Mouse (Mus musculus): ENCODE measurements around the gene Slc16a10.
A peak's percentile ranks its signal among the peaks of the same experiment; 100 is the strongest.

Slc16a10 gene

GRCm38 (mm10) chr10:40141864-40142523, at the start of gene Slc16a10:
Gene Slc16a10, minus strand, starts transcription at chr10:40142258.
- DNase-seq (ENCODE audit: low read depth, low spot score), result peak; percentile 96

GRCm38 (mm10) chr10:40191338-40191979, 49.4 kb upstream of the Slc16a10 start:
- DNase-seq (ENCODE audit: low read depth, low spot score), result no peak

GRCm38 (mm10) chr10:40190871-40191270, 48.8 kb upstream of the Slc16a10 start:
- no peak for DNase-seq (ENCODE audit: low read depth, low spot score)

GRCm38 (mm10) chr10:40189689-40190088, 47.6 kb upstream of the Slc16a10 start:
- no peak for DNase-seq (ENCODE audit: low read depth, low spot score)

- no peak for DNase-seq (ENCODE audit: low read depth, low spot score)
Observed at GRCm38 (mm10) chr10:40188831-40189230, 46.8 kb upstream of the Slc16a10 start.

- no peak for DNase-seq (ENCODE audit: low read depth, low spot score)
Observed at GRCm38 (mm10) chr10:40185956-40186355, 43.9 kb upstream of the Slc16a10 start.

- DNase-seq (ENCODE audit: low read depth, low spot score), result no peak
Observed at GRCm38 (mm10) chr10:40180011-40180410, 38.0 kb upstream of the Slc16a10 start.

GRCm38 (mm10) chr10:40179142-40179541, 37.1 kb upstream of the Slc16a10 start:
- peak; percentile 27 for DNase-seq (ENCODE audit: low read depth, low spot score)

- no peak for DNase-seq (ENCODE audit: low read depth, low spot score)
Observed at GRCm38 (mm10) chr10:40177323-40177962, 35.4 kb upstream of the Slc16a10 start.

- DNase-seq (ENCODE audit: low read depth, low spot score), result no peak
Observed at GRCm38 (mm10) chr10:40172136-40172535, 30.1 kb upstream of the Slc16a10 start.

- DNase-seq (ENCODE audit: low read depth, low spot score), result no peak
Observed at GRCm38 (mm10) chr10:40171211-40171610, 29.2 kb upstream of the Slc16a10 start.

- no peak for DNase-seq (ENCODE audit: low read depth, low spot score)
Observed at GRCm38 (mm10) chr10:40170141-40170558, 28.1 kb upstream of the Slc16a10 start.

- DNase-seq (ENCODE audit: low read depth, low spot score), result no peak
Observed at GRCm38 (mm10) chr10:40169566-40169965, 27.5 kb upstream of the Slc16a10 start.

- DNase-seq (ENCODE audit: low read depth, low spot score), result no peak
Observed at GRCm38 (mm10) chr10:40169088-40169487, 27.0 kb upstream of the Slc16a10 start.

- no peak for DNase-seq (ENCODE audit: low read depth, low spot score)
Observed at GRCm38 (mm10) chr10:40164421-40165386, 22.6 kb upstream of the Slc16a10 start.

- DNase-seq (ENCODE audit: low read depth, low spot score), result no peak
Observed at GRCm38 (mm10) chr10:40163914-40164313, 21.9 kb upstream of the Slc16a10 start.

- no peak for DNase-seq (ENCODE audit: low read depth, low spot score)
Observed at GRCm38 (mm10) chr10:40163338-40163737, 21.3 kb upstream of the Slc16a10 start.

GRCm38 (mm10) chr10:40161701-40162255, 19.7 kb upstream of the Slc16a10 start:
- DNase-seq (ENCODE audit: low read depth, low spot score), result no peak

- DNase-seq (ENCODE audit: low read depth, low spot score), result no peak
Observed at GRCm38 (mm10) chr10:40161236-40161635, 19.2 kb upstream of the Slc16a10 start.

- DNase-seq (ENCODE audit: low read depth, low spot score), result no peak
Observed at GRCm38 (mm10) chr10:40152550-40152857, 10.4 kb upstream of the Slc16a10 start.

GRCm38 (mm10) chr10:40151852-40152549, 9.9 kb upstream of the Slc16a10 start:
- DNase-seq (ENCODE audit: low read depth, low spot score), result no peak

Data from R1 (cell line).